Mouse (Mus musculus): ENCODE measurements around the gene Ffar3.
"Not testable (repeated sequence)": the region's sequence is repeated elsewhere in the genome, so short reads cannot be mapped to it uniquely, and the experiment has no call there.

Ffar3 gene

DNA sequence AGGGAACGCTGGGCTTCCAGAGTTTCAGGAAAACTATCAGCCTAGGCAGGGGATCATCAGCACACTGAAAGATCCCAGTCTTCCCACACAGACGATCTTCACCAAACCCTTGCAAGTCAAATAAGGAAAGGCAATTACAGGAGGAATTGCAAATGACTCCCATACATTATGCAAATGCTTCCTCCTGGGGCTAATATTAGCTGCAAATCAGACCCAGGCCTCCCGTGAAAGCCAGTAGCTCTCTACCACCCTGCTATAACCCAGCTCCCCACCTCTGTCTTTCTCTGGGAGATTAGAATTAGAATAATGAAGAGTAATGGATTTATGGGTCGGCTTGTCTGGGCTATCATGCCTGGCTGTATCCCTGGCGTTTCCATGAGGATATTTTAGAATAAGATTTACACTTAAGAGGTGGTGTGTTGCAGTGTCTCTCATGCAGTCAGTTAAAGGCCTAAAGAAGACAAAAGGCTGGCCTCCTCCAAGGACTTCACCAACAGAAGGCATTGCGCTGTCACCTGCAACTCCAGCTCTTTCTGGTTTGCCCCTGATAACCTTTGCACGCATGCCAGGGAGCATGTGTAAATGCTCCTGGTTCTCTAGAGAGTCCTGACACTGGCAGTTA, 11.2 kb downstream of the Ffar3 start:
- no peak for DNase-seq (ENCODE audit: low read depth, low spot score)

DNA sequence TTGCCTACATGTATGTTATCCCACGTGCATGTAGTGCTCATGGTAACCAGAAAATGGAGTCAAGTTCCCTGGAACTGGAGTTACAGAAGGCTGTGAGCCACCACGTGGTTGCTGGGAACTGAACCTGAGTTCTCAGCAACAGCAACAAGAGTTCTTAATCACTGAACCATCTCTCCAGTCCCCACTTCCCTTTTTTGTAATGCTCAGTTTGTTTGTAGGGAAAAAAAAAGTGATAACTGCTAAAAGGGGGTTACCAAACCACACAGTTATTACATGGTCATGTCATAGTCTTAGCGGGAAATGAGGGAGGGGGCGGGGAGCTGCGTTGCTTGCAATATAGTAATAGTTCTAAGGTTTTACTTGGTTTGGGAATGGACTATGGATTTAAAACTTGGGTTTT, 13.9 kb downstream of the Ffar3 start:
- DNase-seq (ENCODE audit: low read depth, low spot score), result peak; percentile 25

- no peak for DNase-seq (ENCODE audit: low read depth, low spot score)
These were observed 14.6 kb downstream of the Ffar3 start for GRCm38 (mm10) chr7:30841379-30841778.

- no peak for DNase-seq (ENCODE audit: low read depth, low spot score)
These were observed 15.7 kb downstream of the Ffar3 start for GRCm38 (mm10) chr7:30840306-30840705.

GRCm38 (mm10) chr7:30837277-30837676, 18.7 kb downstream of the Ffar3 start:
- no peak for DNase-seq (ENCODE audit: low read depth, low spot score)

GRCm38 (mm10) chr7:30832684-30833083, 23.3 kb downstream of the Ffar3 start:
- DNase-seq (ENCODE audit: low read depth, low spot score), result not testable (repeated sequence)

- peak; percentile 57 for DNase-seq (ENCODE audit: low read depth, low spot score)
These were observed 23.7 kb downstream of the Ffar3 start for GRCm38 (mm10) chr7:30832261-30832660.

DNA sequence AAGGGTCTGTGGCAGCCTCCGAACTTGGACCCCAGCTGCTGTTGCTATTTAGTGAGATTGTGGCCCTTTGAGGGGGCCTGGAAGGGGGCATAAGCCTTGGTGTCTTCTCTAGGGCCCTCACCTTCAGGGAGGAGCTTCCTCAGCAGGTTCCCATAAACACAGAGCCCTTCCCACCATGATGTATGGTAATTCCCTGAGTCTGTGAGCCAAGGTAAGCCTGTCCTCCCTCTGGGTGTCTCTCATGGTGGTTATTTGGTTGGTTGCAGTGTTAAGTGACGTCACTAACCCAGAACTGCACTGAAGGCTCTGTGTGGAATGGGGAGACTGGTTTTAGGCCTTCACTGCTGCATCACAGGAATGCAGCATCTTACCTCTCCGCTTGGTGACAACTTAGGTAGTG, 26.6 kb downstream of the Ffar3 start:
- DNase-seq (ENCODE audit: low read depth, low spot score), result no peak

DNA sequence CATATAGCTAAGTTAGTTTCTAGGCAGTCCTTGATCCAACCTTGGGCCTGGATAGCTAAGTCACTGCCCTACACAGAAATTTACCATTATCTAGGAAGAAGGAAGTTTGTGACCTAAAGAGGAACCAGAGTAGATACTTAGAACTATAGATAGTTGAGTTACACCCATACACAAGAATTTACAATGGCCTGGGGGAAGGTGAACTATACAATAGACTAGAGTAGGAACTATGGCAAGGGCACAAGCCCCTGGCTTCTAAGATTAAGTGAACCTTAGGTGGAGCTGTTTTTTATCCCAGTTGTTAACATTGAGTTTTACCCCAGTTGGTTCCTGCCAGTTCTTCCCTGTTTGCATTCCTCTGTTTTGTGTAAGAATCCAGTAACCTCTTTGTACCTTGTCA, 27.1 kb downstream of the Ffar3 start:
- DNase-seq (ENCODE audit: low read depth, low spot score), result not testable (repeated sequence)

DNA sequence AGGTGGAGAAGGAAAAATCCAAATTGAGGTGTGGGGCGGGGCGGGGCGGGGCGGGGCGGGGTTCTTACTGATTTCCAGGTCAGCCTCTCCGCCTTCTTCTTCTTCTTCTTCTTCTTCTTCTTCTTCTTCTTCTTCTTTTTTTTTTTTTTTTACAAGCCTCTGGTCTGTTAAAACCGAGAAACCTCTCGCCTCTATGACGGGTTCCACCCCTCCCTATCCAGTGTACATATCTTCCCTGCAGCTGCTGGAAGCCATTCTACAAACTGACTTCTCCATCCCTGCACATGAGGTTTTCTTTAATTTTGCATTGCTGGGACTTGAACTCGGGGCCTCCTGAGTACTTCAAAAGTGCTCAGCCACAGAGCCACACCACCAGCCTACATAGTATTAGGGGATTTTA, 29.3 kb downstream of the Ffar3 start:
- DNase-seq (ENCODE audit: low read depth, low spot score), result no peak

DNA sequence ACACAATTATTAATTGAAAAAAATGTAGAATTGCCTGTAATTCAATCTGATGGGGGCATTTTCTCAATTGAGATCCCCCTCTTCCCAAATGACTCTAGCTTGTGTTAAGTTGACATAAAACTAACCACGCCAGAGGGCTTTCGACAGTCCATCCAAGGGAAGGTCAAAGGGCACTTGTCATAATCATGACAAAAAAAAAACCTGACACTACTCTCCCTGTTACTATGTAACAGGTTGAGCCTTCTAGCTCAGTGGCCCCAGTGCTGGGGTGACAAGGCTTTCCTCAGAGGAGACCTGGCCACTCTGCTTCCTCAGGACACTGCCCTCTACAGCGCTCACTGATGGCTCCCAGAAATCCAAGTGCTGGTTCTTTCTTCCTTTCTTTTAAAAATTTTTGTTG, 31.7 kb downstream of the Ffar3 start:
- no peak for DNase-seq (ENCODE audit: low read depth, low spot score)

DNA sequence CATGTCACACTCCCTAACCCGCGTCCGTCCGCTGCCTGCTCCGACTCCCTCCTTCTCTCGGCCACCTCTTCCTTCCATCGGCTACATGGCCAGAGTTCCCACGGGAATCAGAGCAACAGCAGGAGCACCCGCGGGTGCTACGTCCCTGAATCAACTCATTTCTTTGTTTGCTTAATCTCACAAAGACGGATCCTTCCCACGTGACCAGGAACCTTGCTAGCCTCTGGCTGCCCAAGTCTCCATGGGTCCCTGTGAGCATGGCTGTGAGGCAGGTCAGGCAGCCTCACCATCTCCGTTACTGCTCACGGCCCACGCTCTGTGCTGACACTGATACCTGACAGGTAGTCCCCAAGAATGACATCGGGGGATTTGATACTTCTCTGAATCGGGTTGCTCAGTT, 32.3 kb downstream of the Ffar3 start, which contains the start of gene Ffar2:
Gene Ffar2 (minus strand): TSS at position 101 of the 400 bp plus-strand sequence.
- DNase-seq (ENCODE audit: low read depth, low spot score), result no peak

- DNase-seq (ENCODE audit: low read depth, low spot score), result no peak
These were observed 34.4 kb downstream of the Ffar3 start for GRCm38 (mm10) chr7:30821532-30821931.

DNA sequence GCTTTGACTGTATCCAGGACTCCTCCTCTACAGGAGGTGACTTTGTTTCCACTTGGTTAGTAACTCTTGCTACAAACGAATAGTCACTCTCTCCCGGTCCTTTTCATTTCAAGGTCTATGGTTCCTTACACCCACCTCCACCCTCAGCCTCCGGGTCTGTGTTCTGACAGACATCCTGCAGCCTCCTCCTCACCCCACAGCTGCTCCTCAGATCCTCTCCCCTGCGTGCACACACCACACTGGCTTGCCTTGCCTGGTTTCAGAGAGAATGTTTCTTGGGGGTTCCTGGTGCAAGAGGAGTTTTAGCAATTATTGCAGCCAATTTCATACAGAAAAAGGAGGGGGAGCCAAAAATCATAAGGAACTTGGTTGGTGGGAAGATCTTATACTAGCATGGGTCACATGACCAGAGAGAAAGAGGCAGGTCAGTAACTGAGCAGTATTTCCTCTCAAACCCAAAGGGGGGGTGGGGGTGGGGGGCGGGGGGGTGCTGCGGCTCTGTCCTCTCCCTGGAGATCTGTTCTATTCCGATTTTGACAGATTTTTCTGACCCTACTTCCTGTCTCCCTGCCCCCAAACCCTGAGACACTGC, 35.0 kb downstream of the Ffar3 start:
- DNase-seq (ENCODE audit: low read depth, low spot score), result no peak

- no peak for DNase-seq (ENCODE audit: low read depth, low spot score)
These were observed 35.8 kb downstream of the Ffar3 start for GRCm38 (mm10) chr7:30820131-30820530.

- DNase-seq (ENCODE audit: low read depth, low spot score), result no peak
These were observed 43.6 kb downstream of the Ffar3 start for GRCm38 (mm10) chr7:30812291-30812807.

GRCm38 (mm10) chr7:30811757-30812290, 44.2 kb downstream of the Ffar3 start:
- DNase-seq (ENCODE audit: low read depth, low spot score), result no peak

DNA sequence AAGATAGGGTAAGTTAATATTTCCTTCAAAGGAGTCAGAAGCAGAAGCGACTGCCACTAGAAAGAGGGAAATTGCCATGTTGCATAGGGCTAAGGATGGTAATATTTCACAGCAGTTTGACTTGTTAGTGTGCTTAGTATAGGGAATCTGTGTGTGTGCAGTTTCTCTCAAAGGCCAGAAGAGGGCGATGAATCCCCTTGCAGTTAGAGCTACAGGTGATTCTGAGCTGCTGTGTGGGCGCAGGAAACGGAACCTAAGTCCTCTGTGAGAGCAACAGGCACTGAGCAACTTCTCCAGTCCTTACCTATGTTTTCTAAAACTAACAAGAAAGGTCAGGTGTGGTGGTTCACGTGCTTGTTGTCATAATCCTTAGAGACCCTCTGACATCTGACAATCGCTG, 45.7 kb downstream of the Ffar3 start:
- DNase-seq (ENCODE audit: low read depth, low spot score), result no peak

DNA sequence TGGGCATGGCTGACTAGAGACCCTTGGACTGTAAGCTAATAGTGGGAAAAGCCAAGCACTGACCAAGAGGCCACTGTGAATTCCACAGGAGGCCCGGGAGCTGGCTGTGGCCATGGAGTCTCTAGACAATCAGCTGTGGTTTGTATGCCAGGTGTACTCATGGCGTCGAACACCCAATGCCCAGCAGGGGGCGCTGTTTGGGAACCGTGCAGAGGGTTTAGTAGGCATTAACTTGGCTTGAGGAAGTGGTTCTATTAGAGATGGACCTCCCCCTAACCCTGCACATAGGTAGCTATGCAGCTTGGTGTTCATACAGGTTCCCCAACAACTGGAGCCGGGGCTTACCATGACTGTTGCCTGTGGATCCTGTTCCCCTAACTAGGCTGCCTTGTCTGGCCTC, 50.1 kb downstream of the Ffar3 start:
- peak; percentile 58 for DNase-seq (ENCODE audit: low read depth, low spot score)
